Mouse (Mus musculus): ENCODE measurements at regions not wholly inside any gene's neighbourhood (a gene's known extent, or its start where the extent isn't known, plus 50 kb on each side); places are given as distances from the start of the nearest gene placed in this dataset.

GRCm38 (mm10) chr1:164508106-164508505, 50.0 kb upstream of the Atp1b1 start:
- Histone ChIP-seq H3K4me1 (replicated peaks; ENCODE audit: low read depth, low read length) (peaks cover 27% of the 10 kb centered on the region), H3K36me3 (ENCODE audit: insufficient read depth, low read length) (no peaks in the 10 kb centered on the region), H3K9me3 (ENCODE audit: low read length) (no peaks in the 10 kb centered on the region), H3K27me3 (ENCODE audit: insufficient read depth, low read length) (no peaks in the 10 kb centered on the region), H3K4me3 (replicated peaks; ENCODE audit: low read length) (no peak overlapping the region)
- TF ChIP-seq POU5F1 (IDR thresholded peaks at IDR 0.05; ENCODE audit: borderline replicate concordance, low read length) (no peak), CTCF (conservative IDR thresholded peaks at IDR 0.05; ENCODE audit: low read length) (no peak), NANOG (IDR thresholded peaks at IDR 0.05; ENCODE audit: borderline replicate concordance, low read length) (no peak)
